Mouse (Mus musculus): Measurements from ENCODE around the gene Fgfr4. TPM values are rescaled to one million over a fixed set of nuclear protein-coding genes. Genes with fewer than 3 reads are reported as not detected.

Gene Fgfr4
- polyA plus RNA-seq, 1 experiment, result not detected

DNA sequence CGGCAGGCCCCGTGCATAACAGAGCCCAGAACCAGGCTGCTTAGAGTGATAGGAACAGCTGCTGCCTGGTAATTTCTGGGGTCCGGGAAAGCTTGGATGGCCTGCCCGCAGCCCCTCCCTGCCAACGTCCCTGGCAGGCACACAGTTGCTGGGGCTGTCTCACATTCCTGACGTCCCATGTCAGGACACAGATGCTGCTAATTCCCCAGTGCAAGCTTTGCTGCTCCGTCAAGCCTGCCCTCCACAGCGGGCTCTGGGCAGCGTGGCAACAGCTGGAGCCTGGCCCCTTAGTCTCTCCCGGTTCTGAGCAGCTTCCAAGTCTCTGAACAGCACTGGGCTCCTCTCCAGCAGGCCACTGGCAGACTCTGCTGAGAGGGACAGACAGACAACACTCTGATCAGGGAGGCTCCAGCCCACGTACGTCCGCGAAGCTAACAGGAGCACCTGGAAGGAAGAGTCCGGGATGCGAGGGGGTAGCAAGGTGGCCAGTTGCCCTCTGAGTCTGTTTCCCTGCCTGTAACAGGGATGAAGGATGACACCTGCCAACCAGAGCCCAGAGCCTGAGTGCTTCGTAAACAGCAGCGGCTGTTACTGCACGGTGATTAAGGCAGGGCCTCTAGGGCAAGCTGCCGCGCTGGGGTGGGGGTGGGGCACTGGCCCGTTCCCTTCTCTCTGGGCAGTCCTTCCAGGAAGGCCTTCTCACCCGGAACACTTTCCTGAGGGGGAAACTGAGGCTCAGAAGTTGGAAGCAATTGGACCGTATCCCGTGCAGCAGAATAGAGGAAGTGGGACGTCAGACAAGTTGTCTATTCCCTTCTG lies 19.3 kb downstream of the Fgfr4 start:
- H3K4me1 ChIP-seq (ENCODE audit: control insufficient read depth, insufficient read depth, low read length), result no peaks in the 10 kb centered on the region
- H3K27ac ChIP-seq (ENCODE audit: insufficient read depth, low read length), result no peak overlapping the region
- no peak for TF ChIP-seq CTCF (IDR thresholded peaks at IDR 0.05; ENCODE audit: borderline replicate concordance, insufficient read depth, low read length)
- TF ChIP-seq POLR2A (IDR thresholded peaks at IDR 0.05; ENCODE audit: low read depth, low read length), result no peak
- no peak overlapping the region for H3K4me3 ChIP-seq (ENCODE audit: insufficient read depth, low read length)

DNA sequence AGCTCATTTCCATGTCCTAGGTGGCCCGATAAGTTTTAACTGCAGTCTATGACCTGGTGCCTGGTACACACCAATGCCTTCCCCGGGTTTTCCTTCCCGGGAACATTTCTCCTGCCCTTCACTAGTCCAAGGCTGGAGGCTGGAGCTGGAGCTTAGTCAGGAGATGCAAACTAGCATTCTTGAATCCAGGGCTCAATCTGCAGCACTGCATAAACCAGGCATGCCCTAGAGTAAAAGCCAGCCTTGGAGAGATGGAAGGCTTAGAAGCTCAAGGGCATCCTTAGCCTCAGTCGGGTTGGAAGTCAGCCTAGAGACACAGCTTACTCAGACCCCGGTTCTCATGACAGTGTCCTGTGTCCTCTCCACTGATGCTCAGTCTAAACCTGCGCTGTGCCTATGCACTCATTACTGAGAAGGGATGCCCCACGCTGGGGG lies 19.9 kb downstream of the Fgfr4 start:
- no peak for TF ChIP-seq POLR2A (IDR thresholded peaks at IDR 0.05; ENCODE audit: low read depth, low read length)
- no peak for TF ChIP-seq CTCF (IDR thresholded peaks at IDR 0.05; ENCODE audit: borderline replicate concordance, insufficient read depth, low read length)
- Histone ChIP-seq H3K4me1 (ENCODE audit: control insufficient read depth, insufficient read depth, low read length) (no peaks in the 10 kb centered on the region), H3K27ac (ENCODE audit: insufficient read depth, low read length) (no peak overlapping the region), H3K4me3 (ENCODE audit: insufficient read depth, low read length) (no peak overlapping the region)

DNA sequence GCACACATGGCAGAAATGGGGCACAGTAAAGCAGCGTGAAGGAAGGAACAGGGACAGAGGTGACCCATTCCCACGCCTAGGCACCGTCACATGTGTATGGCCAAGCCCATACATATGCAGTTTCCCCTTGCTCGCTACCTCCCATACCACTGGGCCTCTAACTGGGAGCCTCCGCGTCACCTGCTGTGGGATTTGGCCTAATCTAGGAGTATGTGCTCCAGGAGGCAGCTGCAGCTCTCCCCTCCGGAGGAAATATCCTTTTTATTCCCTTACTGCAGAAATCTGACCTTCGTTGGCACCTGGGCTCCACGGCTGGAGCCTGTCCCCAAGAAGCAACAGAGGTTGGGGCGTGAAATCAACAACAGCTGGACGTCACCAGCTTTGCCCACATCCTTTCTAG lies 21.9 kb downstream of the Fgfr4 start:
- TF ChIP-seq POLR2A (IDR thresholded peaks at IDR 0.05; ENCODE audit: low read depth, low read length) (no peak), CTCF (IDR thresholded peaks at IDR 0.05; ENCODE audit: borderline replicate concordance, insufficient read depth, low read length) (no peak)
- Histone ChIP-seq H3K4me1 (ENCODE audit: control insufficient read depth, insufficient read depth, low read length) (no peaks in the 10 kb centered on the region), H3K4me3 (ENCODE audit: insufficient read depth, low read length) (no peak overlapping the region), H3K27ac (ENCODE audit: insufficient read depth, low read length) (no peak overlapping the region)

DNA sequence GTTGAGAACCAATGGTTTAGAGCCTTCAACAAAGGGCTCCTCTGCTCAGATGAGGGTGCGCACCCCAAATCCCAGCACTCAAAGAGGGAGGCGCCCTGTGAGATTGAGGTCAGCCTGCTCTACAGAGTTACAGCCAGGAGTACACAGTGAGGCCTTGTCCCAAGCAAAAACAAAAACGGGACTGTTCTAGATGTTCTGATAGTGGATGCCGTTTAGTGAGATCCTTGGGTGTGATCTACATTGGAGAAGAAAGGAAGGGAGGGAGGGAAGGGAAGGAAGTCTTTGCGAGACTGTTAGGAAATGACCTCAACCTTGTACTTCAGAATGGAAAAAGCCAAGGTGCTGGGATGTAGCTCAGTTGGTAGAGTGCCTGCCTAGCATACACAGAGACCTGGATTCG lies 23.8 kb downstream of the Fgfr4 start:
- TF ChIP-seq CTCF (IDR thresholded peaks at IDR 0.05; ENCODE audit: borderline replicate concordance, insufficient read depth, low read length) (no peak), POLR2A (IDR thresholded peaks at IDR 0.05; ENCODE audit: low read depth, low read length) (no peak)
- H3K4me3 ChIP-seq (ENCODE audit: insufficient read depth, low read length), result no peak overlapping the region

DNA sequence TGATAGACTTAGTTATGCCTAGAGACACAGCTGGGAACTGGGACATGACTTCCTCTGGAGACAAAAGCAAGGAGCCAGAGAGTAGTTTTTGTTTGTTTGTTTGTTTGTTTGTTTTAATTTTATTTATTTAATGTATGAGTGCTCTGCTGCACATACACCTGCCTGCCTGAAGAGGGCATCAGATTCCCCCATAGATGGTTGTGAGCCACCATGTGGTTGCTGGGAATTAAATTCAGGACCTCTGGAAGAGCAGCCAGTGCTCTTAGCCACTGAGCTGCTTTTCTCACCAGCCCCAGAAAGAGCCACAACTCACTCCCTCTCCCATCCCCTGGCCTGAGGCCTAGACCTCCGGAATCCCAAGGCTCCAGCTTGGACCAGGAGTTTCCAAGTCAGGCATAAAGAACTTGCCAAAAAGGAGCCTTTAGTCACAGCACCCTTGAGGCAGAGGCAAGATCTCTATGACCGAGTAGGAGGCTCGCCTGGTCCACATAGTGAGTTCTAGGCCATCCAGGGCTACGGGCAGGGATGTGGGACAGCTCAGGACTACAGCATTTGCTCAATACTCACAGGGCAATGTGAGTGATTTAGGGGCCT lies 25.6 kb downstream of the Fgfr4 start:
- H3K27ac ChIP-seq (ENCODE audit: insufficient read depth, low read length), result no peak overlapping the region
- H3K4me1 ChIP-seq (ENCODE audit: control insufficient read depth, insufficient read depth, low read length), result no peaks in the 10 kb centered on the region
- no peak overlapping the region for H3K4me3 ChIP-seq (ENCODE audit: insufficient read depth, low read length)
- TF ChIP-seq CTCF (IDR thresholded peaks at IDR 0.05; ENCODE audit: borderline replicate concordance, insufficient read depth, low read length), result no peak
- no peak for TF ChIP-seq POLR2A (IDR thresholded peaks at IDR 0.05; ENCODE audit: low read depth, low read length)

More for the DNA sequence above, 23.8 kb downstream of the Fgfr4 start:
- no peak overlapping the region for H3K27ac ChIP-seq (ENCODE audit: insufficient read depth, low read length)
- H3K4me1 ChIP-seq (ENCODE audit: control insufficient read depth, insufficient read depth, low read length), result no peaks in the 10 kb centered on the region

DNA sequence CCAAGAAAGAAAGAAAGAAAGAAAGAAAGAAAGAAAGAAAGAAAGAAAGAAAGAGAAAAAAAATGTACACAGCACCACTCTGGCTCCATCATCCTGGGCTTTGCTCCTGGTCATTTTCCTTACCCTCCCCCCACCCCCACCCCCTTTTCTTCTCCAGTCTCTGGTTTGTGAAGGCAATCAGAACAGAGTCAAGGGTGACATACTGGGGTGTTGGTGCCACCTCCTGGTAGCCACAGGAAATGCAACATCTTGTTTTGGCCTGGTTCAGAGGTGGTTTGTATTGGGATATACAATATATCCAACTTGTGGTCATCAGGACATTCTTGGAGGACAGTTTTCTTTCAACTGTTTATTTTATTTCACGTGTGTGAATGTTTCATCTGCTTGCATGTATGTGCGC lies 26.1 kb downstream of the Fgfr4 start:
- H3K4me1 ChIP-seq (ENCODE audit: control insufficient read depth, insufficient read depth, low read length), result no peaks in the 10 kb centered on the region
- H3K27ac ChIP-seq (ENCODE audit: insufficient read depth, low read length), result no peak overlapping the region
- TF ChIP-seq CTCF (IDR thresholded peaks at IDR 0.05; ENCODE audit: borderline replicate concordance, insufficient read depth, low read length) (peak; percentile 74; the same call in 1 of the 2 replicates), POLR2A (IDR thresholded peaks at IDR 0.05; ENCODE audit: low read depth, low read length) (no peak)
- no peak overlapping the region for H3K4me3 ChIP-seq (ENCODE audit: insufficient read depth, low read length)

DNA sequence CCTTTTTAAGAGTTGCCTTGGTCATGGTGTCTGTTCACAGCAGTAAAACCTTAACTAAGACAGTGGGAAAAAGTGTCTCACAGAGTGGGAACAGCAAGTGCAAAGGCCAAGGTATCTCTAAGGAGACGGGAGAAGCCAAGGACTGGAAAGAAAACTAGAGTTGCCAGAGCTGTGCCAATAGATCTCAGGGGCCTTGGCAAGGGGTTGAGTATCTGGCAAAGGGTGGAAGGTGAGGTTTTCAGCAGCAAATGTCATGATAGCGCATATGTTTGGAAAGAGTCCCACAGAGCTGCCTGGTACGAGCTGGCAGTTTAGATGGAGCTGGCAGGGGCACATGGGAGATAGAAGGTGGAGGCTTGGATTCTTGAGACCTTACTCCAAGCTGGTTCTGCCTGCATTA lies 27.2 kb downstream of the Fgfr4 start:
- no peaks in the 10 kb centered on the region for H3K4me1 ChIP-seq (ENCODE audit: control insufficient read depth, insufficient read depth, low read length)
- H3K27ac ChIP-seq (ENCODE audit: insufficient read depth, low read length), result no peak overlapping the region
- no peak overlapping the region for H3K4me3 ChIP-seq (ENCODE audit: insufficient read depth, low read length)
- TF ChIP-seq POLR2A (IDR thresholded peaks at IDR 0.05; ENCODE audit: low read depth, low read length) (no peak), CTCF (IDR thresholded peaks at IDR 0.05; ENCODE audit: borderline replicate concordance, insufficient read depth, low read length) (no peak)

DNA sequence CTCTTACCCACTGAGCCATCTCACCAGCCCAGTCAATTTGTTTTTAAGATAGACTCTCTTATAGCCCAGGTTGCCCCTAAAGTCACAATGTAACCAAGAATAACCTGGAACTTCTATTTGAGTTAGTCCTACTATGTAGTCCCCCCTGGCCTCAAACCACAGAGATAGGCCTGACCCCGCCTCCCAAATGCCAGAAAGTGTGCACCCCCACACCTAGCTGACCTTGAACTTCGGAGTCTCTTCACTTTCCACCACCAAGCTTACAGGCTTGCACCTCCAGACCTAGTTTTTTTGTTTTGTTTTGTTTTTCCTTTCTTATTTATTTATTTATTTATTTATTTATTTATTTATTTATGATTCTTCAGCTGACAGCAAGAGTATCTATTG lies 29.3 kb downstream of the Fgfr4 start:
- Histone ChIP-seq H3K4me1 (ENCODE audit: control insufficient read depth, insufficient read depth, low read length) (no peaks in the 10 kb centered on the region), H3K27ac (ENCODE audit: insufficient read depth, low read length) (no peak overlapping the region), H3K4me3 (ENCODE audit: insufficient read depth, low read length) (no peak overlapping the region)
- no peak for TF ChIP-seq POLR2A (IDR thresholded peaks at IDR 0.05; ENCODE audit: low read depth, low read length)
- no peak for TF ChIP-seq CTCF (IDR thresholded peaks at IDR 0.05; ENCODE audit: borderline replicate concordance, insufficient read depth, low read length)

DNA sequence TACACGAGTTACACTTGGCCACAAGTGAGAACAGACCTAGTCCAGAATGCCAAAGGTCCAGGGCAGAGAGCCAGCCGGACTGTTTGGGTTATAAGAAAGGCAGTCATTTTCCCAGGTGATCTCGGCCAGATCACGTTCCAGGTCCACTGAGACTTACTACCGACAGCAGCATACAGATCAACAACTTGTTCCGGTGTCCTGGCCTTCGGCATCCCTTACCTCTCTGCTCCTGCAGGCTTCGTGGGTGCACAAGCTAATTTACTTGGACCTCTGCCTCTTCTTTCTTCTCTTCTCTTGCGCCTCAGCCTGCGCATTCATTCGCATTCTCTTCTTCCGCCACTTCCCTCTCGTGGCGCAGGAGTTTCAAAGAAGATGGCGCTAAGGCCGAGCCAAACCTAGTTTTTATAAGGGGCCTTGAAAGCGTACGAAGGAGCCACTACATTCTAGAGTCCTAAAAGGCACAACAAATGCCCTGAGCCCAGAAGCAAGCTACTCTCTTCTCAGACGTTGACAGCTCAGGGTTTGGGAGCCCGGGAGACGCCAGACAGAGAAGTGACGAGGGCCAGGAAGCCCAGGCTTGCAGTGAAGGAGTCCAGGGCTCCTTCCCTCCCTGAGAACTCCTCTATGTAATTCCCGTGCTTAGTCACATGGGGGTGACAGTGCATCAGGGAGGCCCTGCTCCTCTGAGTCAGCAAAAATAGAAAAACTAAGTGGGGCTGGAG lies 29.9 kb downstream of the Fgfr4 start:
- TF ChIP-seq POLR2A (IDR thresholded peaks at IDR 0.05; ENCODE audit: low read depth, low read length), result peak; percentile 60
- TF ChIP-seq CTCF (IDR thresholded peaks at IDR 0.05; ENCODE audit: borderline replicate concordance, insufficient read depth, low read length), result peak; percentile 62; the same call in 1 of the 2 replicates
- H3K27ac ChIP-seq (ENCODE audit: insufficient read depth, low read length), result peak overlapping the region; percentile 65
- no peaks in the 10 kb centered on the region for H3K4me1 ChIP-seq (ENCODE audit: control insufficient read depth, insufficient read depth, low read length)
- H3K4me3 ChIP-seq (ENCODE audit: insufficient read depth, low read length), result peak overlapping the region; percentile 5; the same call in 1 of the 2 replicates

All from embryonic fibroblast, embryonic 13.5 days (primary cell).